16 mouse cellular contexts compared by ENCODE assay signal in genomic region chr5:148517445-148517844, GRCm38 (mm10).
"Had no signal": no experiment of that assay in that cellular context is flagged by ENCODE, and none has a peak within 500 bp of the region (broad histone marks: within the 10 kb centered on the region; RNA-seq: fewer than 3 reads in every experiment).

No protein-coding gene starts in this region.

- H3K36me3 ChIP-seq: neural tube, embryonic 13.5 days; neural tube, embryonic 15.5 days; stomach, embryonic 15.5 days had no signal

- H3K9me3 ChIP-seq: neural tube, embryonic 13.5 days; neural tube, embryonic 15.5 days; stomach, embryonic 15.5 days had no signal

- H3K4me2 ChIP-seq: neural tube, embryonic 13.5 days; neural tube, embryonic 15.5 days; stomach, embryonic 15.5 days had no signal

- DNase-seq: retina, postnatal 1 day; right cerebral cortex, adult 18-20 months; right cerebral cortex, postnatal 14 days; right cerebral cortex, postnatal 25 days; right cerebral cortex, postnatal 4 days; spleen, adult 18-20 months; thymus, adult 18-20 months; thymus, adult 2 months; thymus, postnatal 14 days; thymus, postnatal 25 days; thymus, postnatal 36 days; thymus, postnatal 4 days had no signal

- H3K27ac ChIP-seq: neural tube, embryonic 13.5 days; neural tube, embryonic 15.5 days; stomach, embryonic 15.5 days; stomach, postnatal 0 days had no signal

- H3K9ac ChIP-seq: neural tube, embryonic 13.5 days; neural tube, embryonic 15.5 days; stomach, embryonic 15.5 days had no signal

- H3K4me3 ChIP-seq: neural tube, embryonic 13.5 days; neural tube, embryonic 15.5 days; stomach, embryonic 15.5 days had no signal

- H3K27me3 ChIP-seq: neural tube, embryonic 13.5 days; neural tube, embryonic 15.5 days; stomach, embryonic 15.5 days had no signal
